Mouse (Mus musculus): Measurements from ENCODE around the gene Zfp658. TPM values are rescaled to one million over a fixed set of nuclear protein-coding genes. Genes with fewer than 3 reads are reported as not detected.

Zfp658 gene
- polyA plus RNA-seq, 1 experiment from 2014 or later, result 1.2 TPM

DNA sequence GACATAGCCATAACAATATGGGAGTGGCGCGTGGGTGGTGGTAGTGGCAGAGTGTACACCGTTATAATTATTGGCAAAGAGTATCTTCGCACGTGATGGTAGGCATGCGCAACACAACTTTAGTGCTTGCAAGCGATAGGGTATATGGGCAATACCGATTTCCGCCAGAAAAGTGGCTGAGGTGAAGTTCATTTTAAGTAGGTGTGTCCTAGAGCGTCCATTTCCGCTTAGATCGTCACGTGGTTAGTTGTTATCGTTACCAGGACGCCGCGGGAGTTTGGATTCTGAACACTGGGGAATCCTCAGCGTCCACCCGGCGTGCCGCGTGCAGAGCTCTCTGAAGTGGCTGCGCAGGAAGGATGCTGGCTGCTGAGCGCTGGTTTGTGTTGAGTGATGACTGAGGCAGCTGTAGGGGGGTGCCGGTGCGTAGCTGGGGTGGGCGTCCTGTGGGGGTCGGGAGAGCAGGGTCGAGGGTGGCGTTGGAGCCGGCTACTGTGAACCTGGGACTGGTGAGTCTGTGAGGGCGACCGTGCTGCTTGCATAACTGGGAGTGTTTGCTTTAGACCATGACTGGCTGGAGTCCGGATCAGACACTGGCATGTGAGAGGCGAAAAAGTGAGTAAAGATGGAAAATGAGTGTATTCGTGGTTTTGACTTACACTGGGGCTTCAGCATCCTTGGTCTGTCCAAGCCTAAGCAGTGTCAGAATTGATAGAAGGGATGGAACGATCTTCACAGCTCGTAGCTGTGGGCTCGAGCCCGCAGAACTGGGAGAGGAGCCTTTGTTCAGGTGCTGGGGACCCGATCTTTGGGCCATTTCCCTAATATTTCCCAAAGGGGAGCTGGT is 45.1 kb downstream of the Zfp658 start, which contains the start of gene Zfp819:
TSS of gene Zfp819 (plus strand) at position 274 of the 847 bp plus-strand sequence.
- 10% methylated on average over 41 of the region's 41 CpGs for WGBS (ENCODE audit: insufficient replicate concordance)
- no peak within 1 kb of the TSS for H3K27ac ChIP-seq (ENCODE audit: low read depth, low read length)
- peak; percentile 49; the same call in 1 of the 2 replicates for ATAC-seq (replicated peaks; ENCODE audit: insufficient number of reproducible peaks, low FRiP score, low TSS enrichment)
- H3K9me3 ChIP-seq (replicated peaks; ENCODE audit: control insufficient read depth, low read length), result no peaks in the 10 kb centered on the region
- H3K4me1 ChIP-seq (ENCODE audit: control insufficient read depth, insufficient read depth, low read length), result no peaks in the 10 kb centered on the region
- peak within 1 kb of the TSS; percentile 53 for H3K4me2 ChIP-seq
- peaks cover 4% of the 10 kb centered on the region; the same call in 1 of the 2 replicates for H3K27me3 ChIP-seq (ENCODE audit: control insufficient read depth, insufficient read depth, low read length)
- peak within 1 kb of the TSS; percentile 25 for H3K4me3 ChIP-seq (ENCODE audit: low read depth, low read length)
- no peaks in the 10 kb centered on the region for H3K36me3 ChIP-seq (ENCODE audit: control insufficient read depth, insufficient read depth, low read length)
- H3K9ac ChIP-seq (ENCODE audit: low read depth, low read length), result no peak within 1 kb of the TSS

DNA sequence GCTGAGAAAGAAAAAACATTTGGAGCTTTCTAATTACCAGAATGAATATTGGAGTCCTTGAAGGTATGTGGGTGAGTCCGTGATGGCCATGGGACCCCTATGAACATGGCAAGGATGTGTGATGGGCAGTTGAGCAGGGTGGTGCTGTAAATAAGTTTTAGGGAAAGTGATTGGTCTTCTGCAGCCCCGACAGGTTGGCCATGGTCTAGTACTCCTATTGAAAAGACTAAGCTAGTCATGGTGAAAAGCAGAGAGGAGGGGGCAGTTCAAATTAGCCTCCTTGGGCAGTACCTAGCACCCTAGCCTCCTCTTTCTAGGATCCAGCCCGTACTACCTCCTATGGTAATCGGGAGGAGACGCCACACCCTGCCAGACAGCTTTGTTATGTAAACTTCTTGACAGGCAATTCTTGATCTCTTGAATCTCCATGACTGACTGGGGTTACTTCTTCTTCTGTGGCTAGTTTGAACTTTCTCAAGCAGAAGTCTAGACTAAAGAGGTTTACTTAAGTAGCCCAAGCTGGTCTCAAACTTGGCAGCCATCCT is 45.8 kb downstream of the Zfp658 start:
- ATAC-seq (replicated peaks; ENCODE audit: insufficient number of reproducible peaks, low FRiP score, low TSS enrichment), result no peak
- Histone ChIP-seq H3K27me3 (ENCODE audit: control insufficient read depth, insufficient read depth, low read length) (peaks cover 4% of the 10 kb centered on the region; the same call in 1 of the 2 replicates), H3K9ac (ENCODE audit: low read depth, low read length) (no peak overlapping the region), H3K4me2 (no peak overlapping the region; the same call in 1 of the 2 replicates), H3K9me3 (replicated peaks; ENCODE audit: control insufficient read depth, low read length) (no peaks in the 10 kb centered on the region), H3K4me1 (ENCODE audit: control insufficient read depth, insufficient read depth, low read length) (no peaks in the 10 kb centered on the region), H3K4me3 (ENCODE audit: low read depth, low read length) (no peak overlapping the region), H3K36me3 (ENCODE audit: control insufficient read depth, insufficient read depth, low read length) (no peaks in the 10 kb centered on the region), H3K27ac (ENCODE audit: low read depth, low read length) (no peak overlapping the region)
- 45% methylated on average over 5 of the region's 5 CpGs for WGBS (ENCODE audit: insufficient replicate concordance)

DNA sequence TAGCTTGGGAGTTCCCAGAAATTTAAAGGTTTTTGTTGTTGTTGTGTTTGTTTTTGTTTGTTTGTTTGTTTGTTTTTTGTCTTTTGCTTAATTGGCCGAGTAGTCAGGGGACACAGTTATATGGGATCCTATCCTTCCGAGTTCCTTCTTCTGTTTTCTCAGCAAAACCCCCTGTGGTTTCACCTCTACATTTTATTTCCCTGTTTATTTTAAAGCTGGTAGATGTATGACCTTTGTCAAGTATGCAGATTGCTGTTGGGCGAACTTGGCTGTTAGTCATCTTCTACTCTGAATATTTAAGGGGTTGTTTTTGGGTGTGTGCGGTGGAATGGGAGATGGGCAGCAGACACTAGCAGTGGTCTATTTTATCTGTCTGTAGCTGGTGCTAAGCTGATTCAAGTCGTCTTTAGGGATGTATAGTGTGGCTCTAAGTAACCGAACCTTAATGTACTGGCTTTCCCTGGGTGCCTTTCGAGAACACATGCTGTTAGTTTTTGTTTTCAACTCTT is 46.3 kb downstream of the Zfp658 start:
- Histone ChIP-seq H3K27me3 (ENCODE audit: control insufficient read depth, insufficient read depth, low read length) (peaks cover 4% of the 10 kb centered on the region; the same call in 1 of the 2 replicates), H3K36me3 (ENCODE audit: control insufficient read depth, insufficient read depth, low read length) (no peaks in the 10 kb centered on the region), H3K4me3 (ENCODE audit: low read depth, low read length) (no peak overlapping the region), H3K9ac (ENCODE audit: low read depth, low read length) (no peak overlapping the region), H3K4me2 (no peak overlapping the region), H3K27ac (ENCODE audit: low read depth, low read length) (no peak overlapping the region), H3K4me1 (ENCODE audit: control insufficient read depth, insufficient read depth, low read length) (no peaks in the 10 kb centered on the region), H3K9me3 (replicated peaks; ENCODE audit: control insufficient read depth, low read length) (no peaks in the 10 kb centered on the region)
- no peak for ATAC-seq (replicated peaks; ENCODE audit: insufficient number of reproducible peaks, low FRiP score, low TSS enrichment)
- 67% methylated on average over 7 of the region's 7 CpGs for WGBS (ENCODE audit: insufficient replicate concordance)

DNA sequence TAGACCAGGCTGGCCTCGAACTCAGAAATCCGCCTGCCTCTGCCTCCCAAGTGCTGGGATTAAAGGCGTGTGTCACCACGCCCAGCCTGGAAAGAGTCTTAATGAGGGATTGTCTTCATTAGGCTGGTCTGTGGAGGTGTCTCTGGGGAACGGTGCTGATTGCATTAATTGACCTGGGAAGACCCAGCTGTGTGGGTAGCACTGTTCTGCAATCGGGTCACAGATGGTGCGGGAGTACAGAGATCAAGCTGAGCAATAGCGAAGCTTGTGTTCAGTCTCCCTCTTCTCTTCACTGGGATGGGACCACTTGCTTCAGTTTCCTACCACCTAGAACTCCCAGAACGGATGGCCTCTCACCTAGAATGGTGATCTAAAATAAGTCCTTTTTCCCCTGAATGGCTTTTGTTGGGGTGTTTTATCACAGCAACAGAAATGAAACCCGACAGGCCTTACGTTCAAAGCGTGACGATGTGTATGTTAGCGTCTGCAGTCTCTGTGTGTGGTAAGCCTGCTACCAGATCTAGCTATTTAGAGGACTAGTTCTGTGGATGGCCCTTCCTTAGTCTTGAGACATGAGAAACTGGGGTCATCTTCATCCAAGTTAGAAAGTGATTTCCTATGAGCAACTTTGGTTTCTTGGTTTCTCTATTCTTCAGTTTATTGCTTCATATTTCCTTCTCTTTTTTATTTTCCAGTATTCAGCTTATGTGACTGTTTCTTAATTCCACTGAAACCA is 51.9 kb downstream of the Zfp658 start:
- Histone ChIP-seq H3K4me3 (ENCODE audit: low read depth, low read length) (no peak overlapping the region), H3K4me2 (no peak overlapping the region), H3K27me3 (ENCODE audit: control insufficient read depth, insufficient read depth, low read length) (no peaks in the 10 kb centered on the region), H3K9me3 (replicated peaks; ENCODE audit: control insufficient read depth, low read length) (no peaks in the 10 kb centered on the region), H3K4me1 (ENCODE audit: control insufficient read depth, insufficient read depth, low read length) (no peaks in the 10 kb centered on the region), H3K27ac (ENCODE audit: low read depth, low read length) (no peak overlapping the region), H3K9ac (ENCODE audit: low read depth, low read length) (no peak overlapping the region), H3K36me3 (ENCODE audit: control insufficient read depth, insufficient read depth, low read length) (no peaks in the 10 kb centered on the region)
- ATAC-seq (replicated peaks; ENCODE audit: insufficient number of reproducible peaks, low FRiP score, low TSS enrichment), result no peak
- WGBS (ENCODE audit: insufficient replicate concordance), result 89% methylated on average over 14 of the region's 14 CpGs

DNA sequence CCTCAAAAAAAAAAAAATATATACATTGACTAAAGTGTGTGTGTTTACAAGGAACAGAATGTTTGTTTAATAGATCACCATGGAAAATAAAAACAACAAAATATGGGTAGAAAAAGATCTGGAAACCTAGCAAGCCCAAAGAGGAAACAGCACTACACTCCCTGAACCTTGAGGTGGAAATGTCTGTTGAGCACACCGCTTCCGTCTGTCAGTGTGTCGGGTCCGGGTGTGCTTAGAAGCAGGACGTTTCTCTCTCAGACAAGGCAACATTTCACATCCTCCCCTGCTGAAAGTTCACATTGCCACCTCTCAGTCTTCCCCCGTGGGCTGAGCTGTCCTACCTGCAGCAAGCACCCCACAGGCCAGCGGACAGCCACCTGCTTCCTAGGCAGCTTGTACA is 60.9 kb downstream of the Zfp658 start:
- Histone ChIP-seq H3K27ac (ENCODE audit: low read depth, low read length) (no peak overlapping the region), H3K4me2 (no peak overlapping the region), H3K27me3 (ENCODE audit: control insufficient read depth, insufficient read depth, low read length) (no peaks in the 10 kb centered on the region), H3K9ac (ENCODE audit: low read depth, low read length) (no peak overlapping the region), H3K4me3 (ENCODE audit: low read depth, low read length) (no peak overlapping the region), H3K9me3 (replicated peaks; ENCODE audit: control insufficient read depth, low read length) (no peaks in the 10 kb centered on the region), H3K36me3 (ENCODE audit: control insufficient read depth, insufficient read depth, low read length) (no peaks in the 10 kb centered on the region), H3K4me1 (ENCODE audit: control insufficient read depth, insufficient read depth, low read length) (no peaks in the 10 kb centered on the region)
- ATAC-seq (replicated peaks; ENCODE audit: insufficient number of reproducible peaks, low FRiP score, low TSS enrichment), result no peak
- 69% methylated on average over 7 of the region's 7 CpGs for WGBS (ENCODE audit: insufficient replicate concordance)

DNA sequence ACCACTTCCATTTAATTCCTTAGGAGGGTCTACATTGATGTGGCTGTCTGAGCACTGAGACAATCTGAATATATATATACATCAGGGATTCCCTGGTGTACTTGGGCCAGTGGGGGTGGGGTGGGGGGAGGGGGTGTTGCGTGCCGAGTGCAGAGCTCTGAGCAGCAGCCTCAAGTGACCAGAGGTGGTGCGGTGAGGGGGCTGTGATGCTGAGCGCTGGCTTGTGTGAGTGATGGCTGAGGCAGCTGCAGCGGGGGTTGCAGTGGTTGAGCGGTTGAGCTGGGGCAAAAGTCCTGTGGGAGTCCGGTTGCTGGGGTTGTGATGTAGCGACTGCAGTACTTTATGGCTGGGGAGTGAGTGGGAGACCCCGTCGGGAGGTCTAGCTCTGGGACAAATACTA is 61.8 kb downstream of the Zfp658 start:
- Histone ChIP-seq H3K27me3 (ENCODE audit: control insufficient read depth, insufficient read depth, low read length) (no peaks in the 10 kb centered on the region), H3K4me2 (no peak overlapping the region), H3K9ac (ENCODE audit: low read depth, low read length) (no peak overlapping the region), H3K4me1 (ENCODE audit: control insufficient read depth, insufficient read depth, low read length) (no peaks in the 10 kb centered on the region), H3K36me3 (ENCODE audit: control insufficient read depth, insufficient read depth, low read length) (no peaks in the 10 kb centered on the region), H3K9me3 (replicated peaks; ENCODE audit: control insufficient read depth, low read length) (no peaks in the 10 kb centered on the region), H3K4me3 (ENCODE audit: low read depth, low read length) (no peak overlapping the region), H3K27ac (ENCODE audit: low read depth, low read length) (no peak overlapping the region)
- no peak for ATAC-seq (replicated peaks; ENCODE audit: insufficient number of reproducible peaks, low FRiP score, low TSS enrichment)
- WGBS (ENCODE audit: insufficient replicate concordance), result 10% methylated on average over 10 of the region's 10 CpGs

Other genes with a start within 250 kb of the Zfp658 start
- gene Zfp715, start 249.0 kb upstream of the Zfp658 start, polyA plus RNA-seq (2014; fragmentation: Nextera tagmentation; extraction: Ambion mirVana), result 11.6 and 12.1 TPM in 2 replicates
- gene Siglecf, start 210.9 kb upstream of the Zfp658 start, polyA plus RNA-seq (2014; fragmentation: Nextera tagmentation; extraction: Ambion mirVana), result 0.54 TPM in 1 of 2 replicates, not detected in the other
- 0.24 TPM in 1 of 2 replicates, not detected in the other for gene Siglecg, start 154.1 kb upstream of the Zfp658 start, polyA plus RNA-seq (2014; fragmentation: Nextera tagmentation; extraction: Ambion mirVana)
- not detected in 2 replicates for gene Lim2, start 134.6 kb upstream of the Zfp658 start, polyA plus RNA-seq (2014; fragmentation: Nextera tagmentation; extraction: Ambion mirVana)
- gene Nkg7, start 125.2 kb upstream of the Zfp658 start, polyA plus RNA-seq (2014; fragmentation: Nextera tagmentation; extraction: Ambion mirVana), result 0.82 TPM in 1 of 2 replicates, not detected in the other
- gene Cldnd2, start 121.5 kb upstream of the Zfp658 start, polyA plus RNA-seq (2014; fragmentation: Nextera tagmentation; extraction: Ambion mirVana), result not detected in 2 replicates
- 538 and 556 TPM in 2 replicates for gene Etfb, start 118.2 kb upstream of the Zfp658 start, polyA plus RNA-seq (2014; fragmentation: Nextera tagmentation; extraction: Ambion mirVana)
- not detected in 2 replicates for gene Gm45233, start 118.1 kb upstream of the Zfp658 start, polyA plus RNA-seq (2014; fragmentation: Nextera tagmentation; extraction: Ambion mirVana)
- 0.99 and 1.9 TPM in 2 replicates for gene Vsig10l, start 99.1 kb upstream of the Zfp658 start, polyA plus RNA-seq (2014; fragmentation: Nextera tagmentation; extraction: Ambion mirVana)
- 0.10 and 0.11 TPM in 2 replicates for gene Iglon5, start 72.2 kb upstream of the Zfp658 start, polyA plus RNA-seq (2014; fragmentation: Nextera tagmentation; extraction: Ambion mirVana)
- not detected in 2 replicates for gene 4931406B18Rik, start 56.3 kb upstream of the Zfp658 start, polyA plus RNA-seq (2014; fragmentation: Nextera tagmentation; extraction: Ambion mirVana)
- 0.44 and 0.79 TPM in 2 replicates for gene Cd33, start 17.8 kb upstream of the Zfp658 start, polyA plus RNA-seq (2014; fragmentation: Nextera tagmentation; extraction: Ambion mirVana)
- gene Zfp719, start 17.4 kb downstream of the Zfp658 start, polyA plus RNA-seq (2014; fragmentation: Nextera tagmentation; extraction: Ambion mirVana), result 8.0 TPM in 2 replicates
- 0.21 TPM in 1 of 2 replicates, not detected in the other for gene Zfp819, start 44.9 kb downstream of the Zfp658 start, polyA plus RNA-seq (2014; fragmentation: Nextera tagmentation; extraction: Ambion mirVana)
- gene Ceacam18, start 72.5 kb downstream of the Zfp658 start, polyA plus RNA-seq (2014; fragmentation: Nextera tagmentation; extraction: Ambion mirVana), result not detected in 2 replicates
- gene Siglece, start 97.9 kb downstream of the Zfp658 start, polyA plus RNA-seq (2014; fragmentation: Nextera tagmentation; extraction: Ambion mirVana), result 0.23 and 0.37 TPM in 2 replicates
- 4.2 and 5.1 TPM in 2 replicates for gene Ctu1, start 109.8 kb downstream of the Zfp658 start, polyA plus RNA-seq (2014; fragmentation: Nextera tagmentation; extraction: Ambion mirVana)
- not detected in 2 replicates for gene Klk14, start 128.2 kb downstream of the Zfp658 start, polyA plus RNA-seq (2014; fragmentation: Nextera tagmentation; extraction: Ambion mirVana)
- 0.70 and 0.83 TPM in 2 replicates for gene Klk13, start 150.3 kb downstream of the Zfp658 start, polyA plus RNA-seq (2014; fragmentation: Nextera tagmentation; extraction: Ambion mirVana)
- gene Klk12, start 206.6 kb downstream of the Zfp658 start, polyA plus RNA-seq (2014; fragmentation: Nextera tagmentation; extraction: Ambion mirVana), result not detected in 2 replicates
- gene Klk11, start 212.3 kb downstream of the Zfp658 start, polyA plus RNA-seq (2014; fragmentation: Nextera tagmentation; extraction: Ambion mirVana), result not detected in 2 replicates
- 0.26 TPM in 1 of 2 replicates, not detected in the other for gene Klk10, start 218.8 kb downstream of the Zfp658 start, polyA plus RNA-seq (2014; fragmentation: Nextera tagmentation; extraction: Ambion mirVana)
- gene Klk9, start 229.6 kb downstream of the Zfp658 start, polyA plus RNA-seq (2014; fragmentation: Nextera tagmentation; extraction: Ambion mirVana), result not detected in 2 replicates
- gene Klk8, start 235.3 kb downstream of the Zfp658 start, polyA plus RNA-seq (2014; fragmentation: Nextera tagmentation; extraction: Ambion mirVana), result 26.3 and 32.1 TPM in 2 replicates
- 0.09 TPM in 1 of 2 replicates, not detected in the other for gene Klk7, start 249.0 kb downstream of the Zfp658 start, polyA plus RNA-seq (2014; fragmentation: Nextera tagmentation; extraction: Ambion mirVana)